ENCODE assay signal across 1 mouse cellular context in the genomic region with DNA sequence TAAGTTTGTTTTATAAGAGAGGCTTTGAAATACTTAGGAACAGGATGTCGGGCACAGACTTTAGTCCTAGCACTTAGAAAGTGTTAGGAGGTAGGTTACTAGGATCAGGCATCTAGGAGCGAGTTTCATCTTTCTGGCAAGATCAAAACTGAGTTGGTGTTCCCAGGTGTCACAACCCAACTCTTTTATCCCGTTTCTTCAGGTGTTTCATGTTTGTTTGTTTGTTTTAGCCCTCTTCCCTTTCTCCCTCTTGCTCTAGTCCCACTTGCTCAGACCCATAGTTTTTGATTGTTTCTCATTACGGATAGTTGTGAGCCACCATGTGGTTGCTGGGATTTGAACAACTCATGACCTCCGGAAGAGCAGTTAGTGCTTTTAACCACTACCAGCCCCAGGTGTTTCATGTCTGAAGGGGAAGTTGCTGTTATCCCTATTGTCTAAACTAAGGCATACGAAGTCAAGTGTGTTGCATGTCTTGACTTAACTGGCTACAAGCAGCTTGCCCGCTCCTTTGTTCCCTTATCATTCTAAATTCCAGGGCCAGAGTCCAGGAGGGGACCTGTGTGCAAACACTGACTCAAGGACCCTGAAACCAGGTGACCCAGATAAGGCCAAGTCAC.
TF ChIP-seq lines count a peak whose summit lies in the region.

No protein-coding gene starts in this region.

TF ChIP-seq in CH12.LX, 34 proteins besides CTCF, POLR2A, EP300 and RAD21 (continued from another document):
- no peak for TF ChIP-seq MAZ (IDR thresholded peaks at IDR 0.05; ENCODE audit: low read depth, low read length)
- TF ChIP-seq MYC (IDR thresholded peaks at IDR 0.05; ENCODE audit: low read depth, low read length): peak; percentile 82
- TF ChIP-seq ZKSCAN1 (IDR thresholded peaks at IDR 0.05; ENCODE audit: borderline replicate concordance, low read depth, low read length): no peak
- TF ChIP-seq TCF12 (IDR thresholded peaks at IDR 0.05; ENCODE audit: low read depth, low read length): peak; percentile 42; the same call in 1 of the 2 replicates
- TF ChIP-seq CHD2 (IDR thresholded peaks at IDR 0.05; ENCODE audit: low read length): no peak
- TF ChIP-seq JUN (IDR thresholded peaks at IDR 0.05; ENCODE audit: insufficient read depth, low read depth, low read length): no peak
- no peak for TF ChIP-seq E2F4 (IDR thresholded peaks at IDR 0.05; ENCODE audit: insufficient replicate concordance, low read depth, low read length)
- no peak for TF ChIP-seq MAFK (IDR thresholded peaks at IDR 0.05; ENCODE audit: insufficient replicate concordance, low read length)
